Mouse (Mus musculus) heart, adult 2 months (tissue): Measurements from ENCODE around the gene Jrkl.

ENCODE experiments used
- CTCF ChIP-seq: fragments of 200-600 bp; IDR thresholded peaks from 2 replicates; pipeline ENCODE4 v1.8.1; 2022; ENCODE audit warnings: antibody characterized with exemption, mild to moderate bottlenecking, moderate library complexity
- POLR2A ChIP-seq: fragments of 200-500 bp; IDR thresholded peaks from 2 replicates; pipeline ENCODE4 v1.6.1; 2011; ENCODE audit warnings: mild to moderate bottlenecking, low read depth, low read length, control low read depth; ENCODE audit not compliant: insufficient read depth

DNA sequence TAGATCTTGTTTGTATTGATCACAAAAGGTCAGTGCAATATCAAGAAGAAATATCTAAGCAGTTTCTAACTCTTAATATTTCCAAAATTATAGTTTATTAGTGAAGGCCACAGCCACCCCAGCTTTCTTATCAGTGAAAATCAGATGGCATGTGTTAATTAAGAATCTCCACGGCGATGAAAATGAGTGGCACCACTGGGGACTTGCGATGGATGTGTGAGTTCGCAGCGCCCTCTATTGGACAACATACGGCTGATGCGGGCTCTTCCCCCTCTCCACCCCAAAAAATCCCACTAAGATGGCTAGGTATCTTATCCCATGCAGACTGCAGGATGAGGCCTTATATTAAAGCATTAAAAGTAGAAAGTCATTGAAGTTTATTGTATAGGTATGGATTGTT, 49.9 kb downstream of the Jrkl start:
- TF ChIP-seq CTCF (peak; percentile 45), POLR2A (no peak)
